Mouse (Mus musculus) yolk sac, embryonic 10.5 days (tissue): ENCODE measurements at regions not wholly inside any gene's neighbourhood (a gene's known extent, or its start where the extent isn't known, plus 50 kb on each side); places are given as distances from the start of the nearest gene placed in this dataset.

Source experiments
- DNase-seq: peaks from one replicate; pipeline ENCODE4 v3.0.0-alpha.2; 2017; ENCODE audit warnings: low spot score

- DNase-seq, result no peak
These were observed 286.0 kb upstream of the N6amt1 start for GRCm38 (mm10) chr16:87067981-87068380.

- no peak for DNase-seq
These were observed 286.5 kb upstream of the N6amt1 start for GRCm38 (mm10) chr16:87067523-87067922.

DNA sequence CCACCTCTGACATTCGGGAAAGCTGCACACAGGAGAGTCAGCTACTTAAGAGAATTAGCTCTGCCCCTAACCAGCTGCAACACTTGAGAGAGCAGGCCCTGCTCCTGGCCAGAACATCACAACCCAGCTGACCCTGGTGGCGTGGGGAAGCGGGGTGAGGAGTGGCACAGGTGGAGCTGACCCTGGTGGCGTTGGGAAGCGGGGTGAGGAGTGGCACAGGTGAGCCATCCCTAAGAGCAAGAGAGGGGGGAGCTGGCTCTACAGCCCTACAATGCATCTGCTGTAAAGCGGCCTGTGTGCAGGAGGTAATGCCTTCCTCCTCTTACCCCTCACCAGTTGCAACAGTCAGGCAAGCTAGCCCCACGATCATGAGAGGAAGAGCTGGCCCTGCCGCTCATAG, 293.5 kb upstream of the N6amt1 start:
- no peak for DNase-seq

GRCm38 (mm10) chr16:87049741-87050383, 304.1 kb upstream of the N6amt1 start:
- DNase-seq, result no peak

GRCm38 (mm10) chr16:87044773-87045561, 309.0 kb upstream of the N6amt1 start:
- no peak for DNase-seq

GRCm38 (mm10) chr16:87043689-87044088, 310.3 kb upstream of the N6amt1 start:
- DNase-seq, result no peak

GRCm38 (mm10) chr16:87040366-87040765, 313.6 kb upstream of the N6amt1 start:
- DNase-seq, result no peak

DNA sequence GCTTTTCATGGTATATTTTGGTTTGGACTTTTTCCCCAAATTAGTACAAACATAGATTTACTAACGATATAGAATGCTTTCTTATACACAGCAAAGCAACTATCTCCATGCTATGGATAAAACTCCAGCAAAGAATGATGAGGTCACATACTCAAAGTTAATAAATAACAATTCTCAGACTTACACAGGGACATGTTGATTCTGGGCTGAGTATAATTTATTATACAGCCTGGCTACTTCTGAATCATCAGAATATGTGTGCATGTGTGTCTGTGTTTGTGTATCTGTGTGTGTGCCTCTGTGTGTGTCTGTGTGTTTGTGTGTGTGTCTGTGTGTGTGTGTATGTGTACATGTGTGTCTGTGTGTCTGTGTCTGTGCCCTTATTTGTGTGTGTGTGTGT, 314.1 kb upstream of the N6amt1 start:
- DNase-seq, result no peak

DNA sequence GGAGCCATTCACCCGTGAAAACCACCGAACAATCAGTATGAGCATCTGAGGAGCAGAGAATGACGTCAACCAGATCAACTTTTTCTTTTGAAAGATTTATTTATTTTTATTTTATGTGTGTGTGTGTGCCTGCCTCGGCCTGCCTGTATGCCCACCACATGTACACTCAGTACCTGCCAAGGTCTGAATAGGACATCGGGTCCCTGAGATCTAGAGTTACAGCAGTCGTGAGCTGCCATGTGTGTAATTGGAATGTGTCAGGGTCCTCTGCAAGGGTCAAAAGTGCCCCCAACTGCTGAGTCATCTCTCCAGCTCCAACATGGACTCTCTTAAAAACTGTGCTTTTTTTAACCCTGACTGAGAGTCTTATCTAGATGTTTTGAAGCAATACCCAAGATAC, 316.9 kb upstream of the N6amt1 start:
- no peak for DNase-seq

DNA sequence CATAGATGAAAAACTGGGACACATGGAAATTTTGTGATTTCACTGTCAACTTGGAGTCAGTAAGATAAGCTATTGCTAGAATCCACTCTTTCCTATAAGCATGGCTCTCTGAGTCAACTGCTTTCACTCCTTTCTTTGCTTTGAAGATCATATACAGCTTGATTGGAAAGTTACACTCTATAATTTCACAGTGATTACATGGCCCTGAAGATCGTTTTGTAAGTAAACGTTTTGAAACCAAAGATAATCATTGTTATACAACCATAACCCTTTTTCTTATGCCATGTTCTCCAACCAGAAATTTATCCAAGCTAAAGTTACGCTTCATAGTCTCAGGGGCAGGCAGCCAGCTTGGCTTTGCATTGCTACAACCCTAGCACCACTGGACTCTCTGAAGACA, 322.1 kb upstream of the N6amt1 start:
- no peak for DNase-seq

DNA sequence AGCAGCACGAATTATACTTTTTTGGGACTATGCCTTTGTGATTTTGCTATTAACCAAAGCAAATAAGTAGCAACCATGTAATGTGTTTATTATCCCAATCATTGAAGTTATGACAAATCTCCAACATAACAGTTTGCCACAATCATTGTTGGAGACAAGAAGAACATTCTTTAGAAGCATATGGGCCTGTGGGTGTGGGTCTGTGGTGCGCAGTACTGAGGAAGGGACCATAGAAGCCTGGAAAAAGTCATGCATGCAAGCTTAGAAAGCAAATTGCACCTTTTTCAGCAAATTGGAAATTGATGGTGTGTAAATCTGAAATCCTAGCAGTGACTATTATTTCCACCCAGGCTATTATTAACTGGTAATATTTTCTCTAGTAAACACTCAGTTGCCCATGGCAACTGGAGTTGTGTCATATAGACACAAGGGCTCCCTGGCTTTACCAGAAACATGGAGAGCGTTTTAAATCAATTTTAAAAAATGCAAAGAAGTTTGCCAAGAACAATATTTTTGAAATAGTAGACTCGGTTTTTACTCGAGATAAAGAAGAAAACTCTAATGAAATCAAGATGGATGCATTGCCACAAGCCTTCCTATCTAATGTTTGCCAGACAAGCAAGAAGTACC, 325.4 kb upstream of the N6amt1 start:
- no peak for DNase-seq

DNA sequence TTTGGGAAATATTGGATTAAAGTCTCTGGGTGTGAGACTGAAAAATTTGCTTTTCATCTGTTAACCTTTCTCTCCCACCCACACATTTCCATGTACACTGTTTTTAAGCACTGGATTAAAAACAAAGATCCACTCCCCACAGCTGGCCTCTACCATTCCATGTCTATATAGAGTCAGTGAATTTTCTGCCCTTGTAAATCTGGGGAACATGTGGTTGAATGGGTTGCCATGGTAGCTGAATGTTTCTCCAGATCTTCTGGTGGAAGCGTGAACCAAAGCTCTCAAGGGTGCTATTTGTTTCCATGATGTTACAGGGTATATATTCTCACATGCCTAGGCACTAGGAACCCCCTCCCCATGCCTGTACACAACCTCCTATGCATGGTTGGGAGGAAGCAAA, 326.4 kb upstream of the N6amt1 start:
- DNase-seq, result no peak

DNA sequence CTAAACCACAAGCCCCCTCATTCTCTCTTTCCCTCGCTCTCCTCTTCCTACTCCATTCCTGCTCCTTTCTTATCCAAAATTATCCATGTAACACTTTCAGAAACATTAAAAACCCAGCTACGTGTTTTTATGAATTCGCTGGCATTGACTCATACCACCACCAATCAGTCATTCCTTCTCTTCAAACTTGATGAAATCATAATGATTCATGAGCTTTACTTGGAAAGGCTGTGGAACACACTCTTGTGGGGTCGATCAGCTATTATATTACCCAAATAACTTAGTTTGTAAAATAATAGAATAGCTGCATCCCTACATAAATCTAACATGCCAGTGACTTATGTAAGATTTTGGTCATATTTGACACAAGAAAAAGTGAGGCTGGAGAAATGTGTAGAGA, 331.9 kb upstream of the N6amt1 start:
- DNase-seq, result no peak

DNA sequence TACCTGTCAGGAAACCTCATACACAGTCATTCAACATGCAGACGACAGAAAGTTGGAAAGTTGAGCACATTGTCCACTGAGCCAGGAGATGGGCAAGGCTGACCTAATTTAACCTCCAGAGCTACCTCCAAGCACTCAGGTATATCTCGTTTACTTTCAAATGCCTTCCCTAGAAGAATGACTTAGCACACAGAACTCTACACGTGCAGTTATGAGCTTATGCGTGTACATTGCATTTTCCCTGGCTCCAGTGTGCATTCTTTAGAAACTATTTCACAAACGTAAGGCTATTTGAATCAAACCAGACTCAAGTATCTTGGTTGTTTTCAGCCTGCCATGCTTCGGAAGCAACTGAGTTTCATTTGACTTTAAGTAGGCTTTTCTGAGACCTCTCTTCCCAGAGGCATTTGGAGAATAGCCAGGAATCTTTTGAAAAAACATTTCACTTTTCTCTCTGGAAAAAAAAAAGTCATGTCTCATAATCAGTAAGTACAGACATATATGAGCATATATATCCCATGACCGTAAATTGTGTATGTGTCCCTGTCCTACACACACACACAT, 336.8 kb upstream of the N6amt1 start:
- no peak for DNase-seq

DNA sequence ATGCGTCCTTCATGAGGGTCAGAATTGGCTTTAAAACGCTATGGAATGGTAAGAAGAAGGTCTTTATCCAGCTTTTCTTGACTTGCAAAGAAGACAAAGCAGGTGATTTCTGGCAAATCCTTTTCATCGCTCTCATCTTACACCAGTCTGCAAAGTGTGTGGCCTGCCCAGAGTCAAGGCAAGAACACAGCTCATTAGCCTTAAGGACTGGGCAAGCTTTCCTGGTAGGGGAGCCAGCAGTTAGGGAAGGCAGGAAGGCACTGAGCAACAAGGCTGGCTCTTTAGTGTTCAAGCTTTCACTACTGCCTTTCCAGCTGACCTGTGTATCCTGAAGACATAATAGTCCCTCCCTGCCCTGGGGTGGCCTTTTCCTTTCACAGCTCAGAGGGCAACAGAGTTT, 352.4 kb upstream of the N6amt1 start:
- DNase-seq, result no peak

- no peak for DNase-seq
These were observed 352.9 kb upstream of the N6amt1 start for GRCm38 (mm10) chr16:87001135-87001534.

DNA sequence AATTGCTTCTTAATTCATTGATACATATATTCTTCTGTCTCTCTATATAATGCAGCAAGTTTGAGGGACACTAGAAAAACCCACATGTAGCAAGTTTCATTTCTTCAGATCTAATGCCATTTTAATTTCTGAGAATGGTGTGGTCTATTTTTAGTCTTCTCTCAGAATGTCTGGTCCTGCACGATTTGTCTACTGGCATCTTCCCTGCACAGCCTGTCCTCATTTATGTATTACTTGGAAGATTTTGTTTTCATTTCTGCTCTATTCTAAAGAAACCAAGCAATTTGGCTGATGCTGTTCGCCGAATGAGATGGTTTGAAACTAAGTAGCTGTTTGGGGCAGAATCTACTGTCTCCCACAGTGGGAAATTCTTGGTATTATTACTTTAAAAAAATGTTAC, 382.3 kb upstream of the N6amt1 start:
- DNase-seq, result no peak

DNA sequence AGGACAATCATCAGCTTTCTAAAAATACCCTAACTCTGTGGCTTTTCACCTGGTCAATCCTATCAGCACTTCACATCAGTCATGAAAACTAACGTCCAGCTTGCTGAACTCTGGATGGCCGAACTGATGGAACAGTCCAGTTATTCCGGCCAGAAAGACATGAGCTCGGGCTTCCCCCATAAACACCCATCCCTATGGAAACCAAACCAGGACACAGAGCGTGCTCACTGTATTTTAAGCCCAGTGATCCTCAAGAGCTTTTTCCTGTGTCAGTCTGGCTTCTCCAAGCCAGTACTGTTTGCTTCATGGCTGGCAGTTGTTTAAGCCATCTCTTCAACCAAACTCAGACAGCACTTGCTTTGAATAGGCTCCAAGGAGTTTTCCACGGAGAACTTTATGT, 404.3 kb upstream of the N6amt1 start:
- DNase-seq, result no peak

- no peak for DNase-seq
These were observed 408.3 kb upstream of the N6amt1 start for GRCm38 (mm10) chr16:86945531-86946144.

GRCm38 (mm10) chr16:86945058-86945457, 408.9 kb upstream of the N6amt1 start:
- no peak for DNase-seq

DNA sequence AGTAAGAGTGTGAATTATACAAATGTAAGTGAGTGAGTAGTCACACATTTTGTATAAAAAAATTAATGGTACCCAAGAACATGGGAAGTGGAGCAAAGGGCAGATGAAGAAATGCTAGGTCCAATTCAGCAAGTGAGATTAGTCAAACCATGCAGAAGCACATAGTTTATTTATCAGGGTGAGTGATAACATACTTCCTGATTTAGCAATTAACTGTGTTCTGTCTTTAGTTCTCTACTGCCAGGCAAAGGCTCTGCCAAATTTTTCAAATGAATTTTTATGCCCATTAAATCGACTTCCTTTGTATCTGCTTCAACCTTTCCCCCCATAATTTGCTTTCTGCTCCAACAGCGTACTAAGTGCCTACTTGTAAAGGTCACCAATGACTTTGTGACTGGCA, 419.0 kb upstream of the N6amt1 start:
- DNase-seq, result no peak

DNA sequence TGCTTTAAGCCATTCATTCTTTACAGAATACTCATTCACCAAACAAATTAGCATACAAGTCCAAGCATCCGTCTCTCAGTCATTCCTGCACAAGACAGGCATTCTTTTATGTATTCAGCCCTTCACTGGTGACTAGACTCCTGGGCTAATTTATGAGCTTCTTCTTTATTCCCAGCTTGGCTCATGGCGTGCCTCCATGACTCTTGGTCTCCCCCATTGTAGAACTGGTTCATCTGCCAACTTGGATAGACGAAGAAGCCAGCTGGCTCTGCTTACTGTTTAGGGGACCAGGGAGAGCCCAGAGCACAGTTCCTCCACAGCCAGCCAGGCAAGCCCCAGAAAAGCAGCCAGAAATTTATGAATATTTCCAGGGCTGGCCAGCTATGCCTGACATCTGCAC, 421.2 kb upstream of the N6amt1 start:
- DNase-seq, result no peak
